Mouse (Mus musculus): ENCODE results near the gene Egfl8. TPM values are rescaled to one million over a fixed set of nuclear protein-coding genes. Genes with fewer than 3 reads are reported as not detected.

Egfl8 gene
- total RNA-seq, 4 experiments from 2014 or later, result 1.4 to 3.3 (median 2.4) TPM

DNA sequence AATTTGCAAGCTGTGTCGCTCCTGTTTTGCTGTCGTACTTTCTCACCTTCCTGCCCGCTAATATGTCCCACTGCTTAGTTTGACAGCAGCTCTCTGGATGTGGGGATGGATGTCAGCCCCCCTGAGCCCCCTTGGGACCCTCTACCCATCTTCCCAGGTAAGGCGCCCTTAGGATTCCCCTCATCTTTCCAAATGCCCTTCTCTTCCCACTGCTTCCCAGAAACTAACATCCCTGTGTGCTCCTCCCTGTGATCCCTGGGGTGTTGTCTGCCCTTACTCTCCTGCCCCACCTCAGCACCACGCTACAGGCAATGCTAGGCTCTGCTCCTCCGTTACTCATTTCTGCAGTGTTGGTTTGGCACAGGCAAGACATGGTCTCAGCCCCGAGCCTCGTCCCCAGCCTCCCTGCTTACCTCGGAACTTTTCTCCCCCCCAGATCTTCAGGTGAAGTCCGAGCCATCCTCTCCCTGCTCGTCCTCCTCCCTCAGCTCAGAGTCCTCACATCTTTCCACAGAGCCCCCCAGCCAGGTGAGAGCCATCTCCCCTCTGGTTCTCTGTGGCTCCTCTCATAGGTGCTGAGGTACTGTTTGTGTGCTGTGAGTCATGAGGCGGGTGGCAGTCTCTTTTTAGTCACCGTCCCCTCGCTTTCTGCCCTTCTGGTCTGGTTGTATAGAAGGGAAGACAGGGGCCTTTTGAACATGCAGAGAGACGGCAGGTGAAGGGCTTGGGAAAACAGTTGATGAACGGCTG lies 32.5 kb upstream of the Egfl8 start:
- DNase-seq (ENCODE audit: low spot score in 2 of 2), result no peak

GRCm38 (mm10) chr17:34646906-34647787 lies 31.4 kb upstream of the Egfl8 start, which contains the start of gene Atf6b:
Gene Atf6b, plus strand, starts transcription at chr17:34647146.
- peak; percentile 98 for DNase-seq (ENCODE audit: low spot score in 2 of 2)

DNA sequence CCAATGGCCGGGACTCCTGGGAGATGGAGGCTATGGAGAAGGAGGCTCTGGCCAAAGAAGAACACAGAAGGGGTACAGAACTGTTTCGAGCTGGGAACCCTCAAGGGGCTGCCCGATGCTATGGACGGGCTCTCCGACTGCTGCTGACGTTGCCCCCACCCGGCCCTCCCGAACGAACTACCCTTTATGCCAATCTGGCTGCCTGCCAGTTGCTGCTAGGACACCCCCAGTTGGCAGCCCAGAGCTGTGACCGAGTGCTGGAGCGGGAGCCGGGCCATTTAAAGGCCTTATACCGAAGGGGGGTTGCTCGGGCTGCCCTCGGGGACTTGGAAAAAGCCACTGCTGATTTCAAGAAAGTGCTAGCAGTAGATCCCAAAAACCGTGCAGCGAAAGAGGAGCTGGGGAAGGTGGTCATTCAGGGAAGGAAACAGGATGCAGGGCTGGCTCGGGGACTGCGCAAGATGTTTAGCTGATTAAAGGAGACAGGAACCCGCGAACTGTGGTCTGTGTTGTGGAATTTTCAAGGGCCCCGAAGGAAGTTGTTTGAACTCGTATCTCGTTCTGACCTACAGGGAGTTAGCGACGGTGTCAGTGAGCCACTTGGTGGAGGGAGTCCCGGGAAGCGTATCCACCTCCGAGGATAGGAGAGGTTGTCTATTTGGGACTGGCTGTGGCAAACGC lies 30.2 kb upstream of the Egfl8 start:
- DNase-seq (ENCODE audit: low spot score in 2 of 2), result no peak

- DNase-seq (ENCODE audit: low spot score in 2 of 2), result no peak
These were observed 29.6 kb upstream of the Egfl8 start for GRCm38 (mm10) chr17:34645256-34645829.

DNA sequence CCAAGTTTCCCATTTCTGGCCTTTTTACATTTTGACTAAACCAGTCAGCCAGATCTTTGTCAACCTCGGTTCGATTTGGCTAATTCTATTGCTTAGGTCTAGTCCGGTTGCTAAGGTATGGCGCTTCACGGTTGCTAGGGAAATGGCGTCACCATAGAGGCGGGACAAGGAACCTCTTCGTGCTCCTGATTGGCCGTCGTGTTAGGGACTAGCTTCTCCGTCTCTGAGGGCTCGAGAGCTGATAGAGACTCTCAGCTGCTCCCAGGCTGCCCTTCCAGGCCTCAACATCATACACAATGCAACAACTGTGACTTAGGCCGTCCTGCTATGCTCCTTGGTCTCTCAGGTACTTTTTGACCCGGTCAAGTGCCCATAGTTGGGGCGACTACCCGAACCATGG lies 28.8 kb upstream of the Egfl8 start, which contains the start of gene Fkbpl:
Gene Fkbpl, plus strand, starts transcription at position 157 of the 400 bp plus-strand sequence.
- peak; percentile 98 for DNase-seq (ENCODE audit: low spot score in 2 of 2)

- no peak for DNase-seq (ENCODE audit: low spot score in 2 of 2)
These were observed 28.2 kb upstream of the Egfl8 start for GRCm38 (mm10) chr17:34643944-34644343.

- DNase-seq (ENCODE audit: low spot score in 2 of 2), result no peak
These were observed 27.6 kb upstream of the Egfl8 start for GRCm38 (mm10) chr17:34643379-34643778.

- no peak for DNase-seq (ENCODE audit: low spot score in 2 of 2)
These were observed 26.2 kb upstream of the Egfl8 start for GRCm38 (mm10) chr17:34641945-34642344.

- peak in 1 of 2 experiments; percentile 76 for DNase-seq (ENCODE audit: low spot score in 2 of 2)
These were observed 25.2 kb upstream of the Egfl8 start for GRCm38 (mm10) chr17:34640778-34641601.

GRCm38 (mm10) chr17:34639461-34640255 lies 23.9 kb upstream of the Egfl8 start:
- DNase-seq (ENCODE audit: low spot score in 2 of 2), result no peak

DNA sequence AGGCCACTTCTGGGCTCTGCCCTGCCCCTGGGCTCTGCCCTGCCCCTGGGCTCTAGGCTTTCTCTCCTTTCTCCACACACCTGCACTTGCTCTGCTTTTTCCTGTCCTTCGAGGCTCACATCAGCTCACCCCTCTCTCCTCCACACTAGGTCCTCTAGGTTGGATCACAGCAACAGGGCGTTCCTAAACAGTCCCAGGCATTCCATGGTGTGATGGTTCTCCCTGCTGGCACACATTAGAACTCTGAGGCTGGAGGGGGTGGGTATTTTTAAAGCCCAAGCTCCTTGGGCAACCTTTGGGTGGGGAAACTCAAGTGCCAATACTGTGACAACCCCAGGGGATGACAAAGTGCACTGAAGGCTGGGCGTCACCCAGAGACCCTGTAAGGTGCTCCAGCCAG lies 21.7 kb upstream of the Egfl8 start:
- no peak for DNase-seq (ENCODE audit: low spot score in 2 of 2)

GRCm38 (mm10) chr17:34635671-34636070 lies 19.9 kb upstream of the Egfl8 start:
- DNase-seq (ENCODE audit: low spot score in 2 of 2), result no peak

- peak; percentile 84 to 89 for DNase-seq (ENCODE audit: low spot score in 2 of 2)
These were observed 16.5 kb upstream of the Egfl8 start for GRCm38 (mm10) chr17:34632261-34632691.

GRCm38 (mm10) chr17:34631647-34632046 lies 15.9 kb upstream of the Egfl8 start:
- no peak for DNase-seq (ENCODE audit: low spot score in 2 of 2)

GRCm38 (mm10) chr17:34630761-34631301 lies 15.1 kb upstream of the Egfl8 start:
- DNase-seq (ENCODE audit: low spot score in 2 of 2), result no peak

- no peak for DNase-seq (ENCODE audit: low spot score in 2 of 2)
These were observed 14.2 kb upstream of the Egfl8 start for GRCm38 (mm10) chr17:34629796-34630603.

DNA sequence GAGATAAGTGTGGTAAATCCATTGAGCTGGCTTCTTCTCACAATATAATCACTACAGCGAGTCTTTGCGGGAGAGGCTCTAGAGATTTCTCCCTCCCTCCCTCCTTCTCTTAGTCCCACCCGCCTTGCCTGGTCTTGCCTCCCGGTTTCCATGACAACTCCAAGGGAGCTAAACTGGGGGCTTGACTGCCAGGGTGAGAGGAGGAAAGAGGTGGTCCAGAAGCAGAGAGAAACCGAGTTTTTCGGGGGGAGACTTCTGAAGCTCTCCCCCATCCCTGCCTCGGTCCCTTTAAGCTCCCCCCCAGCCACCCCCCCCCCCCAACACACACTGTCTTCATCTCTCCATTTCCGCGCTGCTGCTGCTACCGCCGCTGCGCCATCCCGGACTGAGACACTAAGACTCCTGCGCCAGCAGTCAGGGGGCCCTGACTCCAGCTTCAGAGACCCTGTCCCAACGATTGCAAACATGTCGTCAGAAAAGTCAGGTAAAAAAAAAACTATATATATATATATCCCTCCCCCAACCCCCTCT lies 13.5 kb upstream of the Egfl8 start, which contains the start of gene Prrt1:
Gene Prrt1, plus strand, starts transcription at position 313 of the 531 bp plus-strand sequence.
- peak in 1 of 2 experiments; percentile 61 for DNase-seq (ENCODE audit: low spot score in 2 of 2)

GRCm38 (mm10) chr17:34628644-34628967 lies 12.8 kb upstream of the Egfl8 start:
- DNase-seq (ENCODE audit: low spot score in 2 of 2), result no peak

All from layer of hippocampus, adult 8-10 months (tissue).